Mouse (Mus musculus): ENCODE data around the gene Gdpd1.
A peak's percentile ranks its signal among the peaks of the same experiment; 100 is the strongest.
"Not testable (repeated sequence)": the region's sequence is repeated elsewhere in the genome, so short reads cannot be mapped to it uniquely, and the experiment has no call there.

Gdpd1 gene

GRCm38 (mm10) chr11:87026096-87026875, 47.6 kb downstream of the Gdpd1 start:
- no peak for DNase-seq (ENCODE audit: low spot score)

- DNase-seq (ENCODE audit: low spot score) = no peak
These were observed 48.5 kb downstream of the Gdpd1 start for GRCm38 (mm10) chr11:87025351-87025750.

- DNase-seq (ENCODE audit: low spot score) = not testable (repeated sequence)
These were observed 50.6 kb downstream of the Gdpd1 start for GRCm38 (mm10) chr11:87023240-87023639.

GRCm38 (mm10) chr11:87022765-87023164, 51.1 kb downstream of the Gdpd1 start:
- no peak for DNase-seq (ENCODE audit: low spot score)

- DNase-seq (ENCODE audit: low spot score) = no peak
These were observed 52.3 kb downstream of the Gdpd1 start for GRCm38 (mm10) chr11:87021551-87021950.

GRCm38 (mm10) chr11:87020449-87020848, 53.4 kb downstream of the Gdpd1 start:
- DNase-seq (ENCODE audit: low spot score) = no peak

GRCm38 (mm10) chr11:87019431-87019830, 54.4 kb downstream of the Gdpd1 start:
- no peak for DNase-seq (ENCODE audit: low spot score)

- no peak for DNase-seq (ENCODE audit: low spot score)
These were observed 55.8 kb downstream of the Gdpd1 start for GRCm38 (mm10) chr11:87018081-87018480.

GRCm38 (mm10) chr11:87015691-87016090, 58.2 kb downstream of the Gdpd1 start:
- DNase-seq (ENCODE audit: low spot score) = no peak

GRCm38 (mm10) chr11:87010476-87010875, 63.4 kb downstream of the Gdpd1 start:
- DNase-seq (ENCODE audit: low spot score) = no peak

- no peak for DNase-seq (ENCODE audit: low spot score)
These were observed 66.5 kb downstream of the Gdpd1 start for GRCm38 (mm10) chr11:87007371-87007770.

- DNase-seq (ENCODE audit: low spot score) = no peak
These were observed 68.7 kb downstream of the Gdpd1 start for GRCm38 (mm10) chr11:87004960-87005755.

- DNase-seq (ENCODE audit: low spot score) = no peak
These were observed 71.6 kb downstream of the Gdpd1 start for GRCm38 (mm10) chr11:87002078-87002829.

GRCm38 (mm10) chr11:87001217-87001616, 72.6 kb downstream of the Gdpd1 start:
- DNase-seq (ENCODE audit: low spot score) = no peak

- no peak for DNase-seq (ENCODE audit: low spot score)
These were observed 77.6 kb downstream of the Gdpd1 start for GRCm38 (mm10) chr11:86996266-86996665.

- DNase-seq (ENCODE audit: low spot score) = no peak
These were observed 78.1 kb downstream of the Gdpd1 start for GRCm38 (mm10) chr11:86995625-86996221.

- no peak for DNase-seq (ENCODE audit: low spot score)
These were observed 78.9 kb downstream of the Gdpd1 start for GRCm38 (mm10) chr11:86994791-86995624.

- no peak for DNase-seq (ENCODE audit: low spot score)
These were observed 79.5 kb downstream of the Gdpd1 start for GRCm38 (mm10) chr11:86994330-86994729.

- peak; percentile 93 for DNase-seq (ENCODE audit: low spot score)
These were observed 80.5 kb downstream of the Gdpd1 start, which contains the start of gene Ypel2 for GRCm38 (mm10) chr11:86993041-86994037. Gene Ypel2 (minus strand): TSS chr11:86993707.

All from ovary, postnatal 10 days (tissue).